Mouse (Mus musculus) spleen, adult 2 months (tissue): ENCODE data around the gene Cd274.

Source experiments
- CTCF ChIP-seq: fragments of 200-500 bp; IDR thresholded peaks from 2 replicates; pipeline ENCODE4 v1.5.1; 2011; ENCODE audit warnings: mild to moderate bottlenecking, inconsistent platforms; ENCODE audit not compliant: insufficient read depth, insufficient read length, insufficient replicate concordance; ENCODE audit errors: extremely low read depth
- POLR2A ChIP-seq: fragments of 200-500 bp; IDR thresholded peaks from 2 replicates; pipeline ENCODE4 v1.6.1; 2011; ENCODE audit warnings: low read depth, low read length, inconsistent platforms

DNA sequence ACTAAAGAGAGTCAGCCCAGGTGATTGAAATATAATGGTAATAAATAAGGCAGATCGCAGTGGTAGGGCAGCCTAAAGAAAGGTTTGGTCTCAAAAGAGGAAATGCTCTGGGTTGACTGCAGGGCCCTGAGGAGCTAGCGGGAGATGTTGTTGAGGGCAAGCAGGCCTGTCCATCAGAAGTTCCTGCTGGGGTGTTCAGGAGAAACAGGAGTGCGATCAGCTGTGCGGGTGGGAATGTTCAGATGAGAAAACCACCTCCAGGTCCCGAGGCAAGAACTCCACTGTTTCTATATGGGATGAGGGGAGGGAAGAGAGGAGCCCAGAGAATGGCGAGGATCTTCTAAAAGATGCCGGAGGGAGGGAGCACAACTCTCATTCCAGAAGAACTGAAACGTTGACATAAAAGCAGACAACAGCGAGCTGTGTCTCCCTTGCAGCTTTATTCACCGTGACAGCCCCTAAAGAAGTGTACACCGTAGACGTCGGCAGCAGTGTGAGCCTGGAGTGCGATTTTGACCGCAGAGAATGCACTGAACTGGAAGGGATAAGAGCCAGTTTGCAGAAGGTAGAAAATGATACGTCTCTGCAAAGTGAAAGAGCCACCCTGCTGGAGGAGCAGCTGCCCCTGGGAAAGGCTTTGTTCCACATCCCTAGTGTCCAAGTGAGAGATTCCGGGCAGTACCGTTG is 69.7 kb downstream of the Cd274 start:
- TF ChIP-seq CTCF, result no peak
- no peak for TF ChIP-seq POLR2A
